Mouse (Mus musculus): ENCODE data around the gene Il22ra1.

Il22ra1 gene

GRCm38 (mm10) chr4:135770611-135771305 lies 42.8 kb downstream of the Il22ra1 start:
- no peak for DNase-seq (ENCODE audit: low read depth, low spot score)

- no peak for DNase-seq (ENCODE audit: low read depth, low spot score)
These were observed 43.6 kb downstream of the Il22ra1 start for GRCm38 (mm10) chr4:135771592-135771991.

- DNase-seq (ENCODE audit: low read depth, low spot score): no peak
These were observed 44.7 kb downstream of the Il22ra1 start for GRCm38 (mm10) chr4:135772671-135773070.

DNA sequence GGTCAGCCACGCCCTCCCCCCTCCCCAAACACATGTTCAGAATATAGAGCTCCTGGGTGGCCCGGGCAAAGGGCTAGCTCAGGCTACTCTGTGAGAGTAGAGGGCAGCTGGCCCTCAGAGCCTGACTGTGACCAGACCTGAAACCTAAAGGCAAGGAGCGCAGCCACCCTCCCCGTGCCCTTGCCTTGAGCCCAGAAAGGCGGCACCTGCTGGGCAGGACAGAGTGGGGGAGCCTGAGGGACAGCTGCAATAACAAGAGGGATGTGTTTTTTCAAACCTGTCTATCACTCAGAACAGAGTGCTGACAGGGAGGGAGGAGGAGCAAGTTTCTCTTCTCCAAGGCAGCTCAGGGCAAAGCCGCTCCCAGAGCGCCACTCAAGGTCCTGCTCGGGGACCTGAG lies 46.5 kb downstream of the Il22ra1 start:
- no peak for DNase-seq (ENCODE audit: low read depth, low spot score)

DNA sequence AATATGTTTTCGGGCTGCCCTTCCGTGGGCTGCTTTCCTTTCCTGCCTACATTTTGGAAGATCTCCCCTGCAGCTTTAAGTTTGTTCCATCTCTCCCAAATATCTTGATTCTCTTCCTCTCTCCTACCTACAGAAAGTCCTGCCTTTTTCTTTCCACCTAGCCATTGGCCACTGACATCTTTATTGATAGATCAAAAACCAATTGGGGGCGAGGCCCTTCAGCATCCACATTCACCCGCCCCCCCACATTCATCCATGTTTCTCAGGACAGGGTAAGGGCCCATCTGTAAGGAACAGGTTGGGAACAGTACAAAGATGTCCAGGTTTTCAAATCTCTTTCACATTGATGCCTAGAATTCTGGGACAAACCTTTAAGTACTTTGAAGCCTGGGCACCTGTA lies 48.9 kb downstream of the Il22ra1 start:
- no peak for DNase-seq (ENCODE audit: low read depth, low spot score)

GRCm38 (mm10) chr4:135779661-135780060 lies 51.7 kb downstream of the Il22ra1 start:
- DNase-seq (ENCODE audit: low read depth, low spot score): no peak

DNA sequence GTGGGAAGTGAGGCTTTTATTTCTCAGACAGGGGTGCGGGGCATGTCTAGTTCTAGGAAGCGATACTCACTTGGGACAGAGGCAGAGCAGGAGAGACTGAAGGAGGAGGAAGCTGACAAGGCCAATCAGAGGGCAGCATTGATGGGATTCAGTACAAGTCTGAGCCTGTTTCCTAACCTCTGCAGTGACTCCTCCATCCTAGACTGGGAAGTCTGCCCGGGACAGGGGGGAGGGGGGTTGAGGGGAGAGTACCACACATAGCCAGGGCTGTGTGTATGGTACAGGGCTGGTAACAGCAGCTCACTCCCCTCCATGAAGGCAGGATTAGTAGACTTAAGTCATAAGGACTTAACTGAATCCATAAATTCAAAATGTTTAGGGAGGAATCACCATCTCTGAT lies 52.3 kb downstream of the Il22ra1 start:
- no peak for DNase-seq (ENCODE audit: low read depth, low spot score)

GRCm38 (mm10) chr4:135781304-135781703 lies 53.3 kb downstream of the Il22ra1 start:
- DNase-seq (ENCODE audit: low read depth, low spot score): no peak

DNA sequence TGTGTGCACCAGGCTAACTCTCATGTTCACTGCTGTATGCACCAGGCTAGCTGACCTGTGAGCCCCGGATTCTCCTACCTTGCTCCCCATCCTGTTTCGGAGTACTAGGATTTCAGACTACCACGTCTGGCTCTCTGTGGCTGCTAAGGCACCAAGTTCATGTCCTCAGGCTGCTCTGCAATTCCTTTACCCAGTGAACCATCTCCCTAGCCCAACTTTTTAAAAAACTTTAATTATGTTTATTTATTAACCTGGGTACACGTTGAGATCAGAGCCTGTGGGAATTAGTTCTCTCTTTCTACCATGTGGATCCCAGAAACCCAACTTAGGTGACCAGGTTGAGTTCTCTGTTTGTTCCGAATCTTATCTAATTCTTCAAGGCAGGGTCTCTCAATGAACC lies 58.6 kb downstream of the Il22ra1 start:
- no peak for DNase-seq (ENCODE audit: low read depth, low spot score)

DNA sequence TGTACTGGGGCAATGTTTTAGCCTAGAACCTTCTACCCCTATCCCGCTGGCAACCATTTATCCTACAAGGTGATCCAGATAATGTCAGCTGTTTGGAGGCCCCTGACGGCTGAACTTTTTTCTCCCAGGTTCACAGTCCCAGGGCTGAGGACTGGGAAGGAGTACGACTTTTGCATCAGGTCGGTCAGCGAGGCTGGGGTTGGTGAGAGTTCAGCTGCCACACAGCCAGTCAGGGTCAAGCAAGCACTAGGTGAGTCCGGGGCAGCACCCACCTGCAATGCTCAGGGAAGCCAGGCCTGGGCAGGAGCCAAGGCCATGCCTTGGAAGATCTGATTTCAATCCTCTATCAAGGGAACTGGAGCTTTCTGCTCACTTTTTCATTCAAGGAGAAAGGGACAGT lies 59.3 kb downstream of the Il22ra1 start:
- DNase-seq (ENCODE audit: low read depth, low spot score): no peak

DNA sequence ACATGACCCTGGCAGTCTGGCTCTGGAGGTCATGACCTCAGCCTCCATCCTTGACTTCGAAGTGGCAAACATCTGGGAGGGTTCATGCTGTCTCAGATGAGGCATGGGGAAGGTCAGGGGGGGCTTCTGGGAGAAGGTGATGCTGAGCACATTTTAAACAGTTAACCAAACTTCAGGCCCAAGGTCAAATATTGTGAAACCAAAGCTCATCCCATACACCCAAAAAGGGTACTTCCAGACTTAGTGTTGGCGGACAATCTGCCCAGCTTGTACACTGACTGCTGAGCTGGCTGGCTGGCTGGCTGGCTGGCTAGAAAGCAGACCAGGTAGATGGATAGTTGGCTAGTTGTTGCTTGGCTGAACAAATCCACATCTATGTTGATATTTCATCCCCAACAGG lies 61.2 kb downstream of the Il22ra1 start:
- no peak for DNase-seq (ENCODE audit: low read depth, low spot score)

DNA sequence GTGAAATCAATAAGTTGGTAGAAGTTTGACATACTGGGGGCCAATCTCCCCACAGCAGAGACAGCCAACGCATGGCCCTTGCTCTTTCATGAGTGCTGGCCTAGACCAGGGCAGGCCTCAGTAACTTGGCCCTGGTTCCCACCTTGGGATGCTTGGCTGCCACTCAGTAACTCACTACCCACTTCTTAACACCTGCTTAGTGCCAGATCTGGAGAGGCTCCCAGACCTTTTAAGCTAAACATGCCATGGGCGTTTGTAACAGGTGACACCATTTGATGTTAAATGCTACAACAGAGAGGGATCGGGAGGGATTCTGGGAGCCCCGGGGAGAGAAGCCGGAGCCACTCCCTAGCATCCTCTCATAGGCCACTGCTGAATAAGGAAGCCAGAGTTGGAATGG lies 64.8 kb downstream of the Il22ra1 start:
- DNase-seq (ENCODE audit: low read depth, low spot score): no peak

GRCm38 (mm10) chr4:135797931-135798330 lies 70.0 kb downstream of the Il22ra1 start:
- no peak for DNase-seq (ENCODE audit: low read depth, low spot score)

GRCm38 (mm10) chr4:135801543-135801942 lies 73.6 kb downstream of the Il22ra1 start:
- DNase-seq (ENCODE audit: low read depth, low spot score): peak; percentile 81
